Mouse (Mus musculus): ENCODE measurements around the gene Tnnt1. TPM values are rescaled to one million over a fixed set of nuclear protein-coding genes. Genes with fewer than 3 reads are reported as not detected.

Gene Tnnt1
- total RNA-seq (2023), result 7.6 and 10.7 TPM in 2 replicates

DNA sequence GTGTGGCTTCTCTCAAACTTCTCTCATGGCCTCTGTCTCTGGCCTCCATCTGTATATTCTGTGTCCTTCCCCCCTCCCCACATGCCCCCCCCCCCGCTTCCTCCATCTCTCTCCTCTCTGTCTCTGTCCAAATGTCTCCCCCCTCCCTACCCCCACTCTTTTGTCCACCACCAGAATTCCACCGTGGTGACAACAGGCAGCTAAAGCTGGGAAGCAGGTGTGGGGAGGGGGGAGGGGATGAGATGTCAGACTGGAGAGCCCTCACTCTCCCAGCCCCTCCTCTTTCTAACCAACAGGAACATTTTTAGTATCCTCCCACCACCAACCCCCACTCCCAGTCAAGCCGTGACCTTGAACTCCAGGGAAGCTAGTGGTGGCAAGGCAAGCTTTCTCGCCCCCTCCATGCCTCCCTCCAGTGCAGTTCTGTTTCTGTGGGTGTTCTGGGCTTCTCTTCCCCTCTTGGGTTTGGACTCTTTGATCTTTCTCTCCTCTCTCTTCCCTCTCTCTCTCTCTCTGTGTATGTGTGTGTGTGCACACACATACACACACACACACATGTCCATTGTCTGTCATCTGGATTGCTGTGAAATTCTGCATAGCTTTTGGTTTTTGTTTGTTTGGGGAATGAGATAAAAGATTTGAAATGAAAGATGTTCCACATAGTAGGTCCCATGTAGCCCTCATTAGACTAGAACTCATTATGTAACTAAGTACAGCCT is at the start of gene Tnnt1:
TSS of gene Tnnt1 (minus strand) at position 51 of the 719 bp plus-strand sequence.

DNA sequence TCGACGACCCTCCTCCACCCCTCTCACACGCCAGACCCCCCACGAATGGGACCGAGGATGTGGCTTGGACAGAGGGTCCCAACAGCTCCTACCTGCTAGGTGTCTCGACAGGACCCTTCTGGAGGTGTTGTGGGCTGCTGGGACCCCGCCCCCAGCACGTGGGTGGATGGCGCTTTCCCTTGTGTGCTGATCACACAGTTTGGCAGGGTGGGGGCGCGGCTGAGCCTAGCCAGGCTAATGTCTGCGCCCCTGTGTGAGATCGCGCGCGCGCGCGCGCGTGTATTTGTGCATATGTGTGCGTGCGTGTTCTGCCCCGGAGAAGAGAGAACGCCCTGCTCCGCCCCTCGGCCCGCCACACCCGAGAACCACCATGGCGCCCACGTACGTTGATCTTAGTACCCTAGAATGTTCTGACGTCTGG is 31.0 kb upstream of the Tnnt1 start, which contains the start of gene Syt5:
TSS of gene Syt5 (minus strand) at position 321 of the 421 bp plus-strand sequence.

DNA sequence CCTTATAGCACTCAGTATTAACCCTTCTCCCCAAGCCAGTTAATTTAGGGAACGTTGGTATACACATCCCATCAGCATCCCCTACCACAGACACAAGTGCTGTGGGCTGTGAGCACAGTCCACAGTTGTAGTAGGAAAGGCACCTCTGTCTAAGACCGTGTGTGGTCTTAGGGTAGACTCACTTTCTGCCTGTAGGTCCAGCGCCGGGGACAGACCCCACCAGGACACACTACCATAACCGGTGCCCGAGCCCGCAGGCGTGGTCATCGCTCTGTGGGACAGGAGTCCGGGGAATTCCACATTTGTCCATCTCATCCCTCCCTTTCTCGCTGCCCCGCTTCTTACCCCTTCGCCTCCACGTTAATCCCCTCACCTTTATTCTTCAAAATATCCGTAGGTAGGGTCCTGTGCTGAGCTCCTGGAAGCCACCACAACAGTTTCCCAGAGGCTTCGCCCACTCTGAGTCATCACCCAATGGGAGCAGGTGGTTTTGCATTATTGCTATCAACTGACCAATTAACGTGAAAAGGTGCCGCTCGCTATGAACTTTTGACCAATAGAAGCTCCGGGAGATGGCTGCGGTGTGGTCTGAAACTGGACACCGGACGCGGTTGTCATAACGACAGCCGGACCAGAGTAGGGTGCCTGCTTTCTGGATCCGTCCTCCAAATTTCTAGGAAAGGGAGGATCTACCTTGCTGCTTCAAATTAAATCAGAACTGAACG is 16.0 kb upstream of the Tnnt1 start, which contains the start of gene Dnaaf3:
TSS of gene Dnaaf3 (minus strand) at position 449 of the 725 bp plus-strand sequence.

DNA sequence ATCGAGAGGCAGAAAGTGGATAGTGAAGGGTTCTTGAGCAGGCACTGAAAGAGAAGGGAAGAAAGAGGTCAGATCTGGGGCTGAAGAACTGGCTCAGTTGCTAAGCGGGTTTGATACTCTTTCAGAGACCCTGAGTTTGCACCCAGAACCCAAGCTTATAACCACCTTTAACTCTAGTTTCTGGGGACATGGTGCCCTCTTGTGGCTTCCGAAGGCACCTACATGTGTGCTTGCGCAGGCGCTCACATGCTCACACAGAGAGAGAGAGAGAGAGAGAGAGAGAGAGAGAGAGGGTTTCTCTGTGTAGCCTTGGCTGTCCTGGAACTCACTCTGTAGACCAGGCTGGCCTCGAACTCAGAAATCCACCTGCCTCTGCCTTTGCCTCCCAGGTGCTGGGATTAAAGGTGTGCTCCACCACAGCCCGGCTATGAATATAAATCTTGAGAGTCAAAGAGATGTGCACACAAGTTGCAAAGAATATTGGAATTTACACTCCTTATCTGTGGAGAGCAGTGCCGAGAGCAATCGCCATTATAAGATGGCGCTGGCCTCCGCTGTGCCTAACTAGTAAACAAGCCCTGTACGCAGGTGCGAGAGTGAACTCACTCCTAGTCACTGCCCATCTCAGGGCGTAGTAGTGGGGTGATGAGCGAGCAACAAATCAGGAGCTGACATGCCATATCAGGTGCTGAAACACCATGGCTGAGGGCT is 8.2 kb upstream of the Tnnt1 start, which contains the start of gene Tnni3:
TSS of gene Tnni3 (minus strand) at position 18 of the 711 bp plus-strand sequence.

DNA sequence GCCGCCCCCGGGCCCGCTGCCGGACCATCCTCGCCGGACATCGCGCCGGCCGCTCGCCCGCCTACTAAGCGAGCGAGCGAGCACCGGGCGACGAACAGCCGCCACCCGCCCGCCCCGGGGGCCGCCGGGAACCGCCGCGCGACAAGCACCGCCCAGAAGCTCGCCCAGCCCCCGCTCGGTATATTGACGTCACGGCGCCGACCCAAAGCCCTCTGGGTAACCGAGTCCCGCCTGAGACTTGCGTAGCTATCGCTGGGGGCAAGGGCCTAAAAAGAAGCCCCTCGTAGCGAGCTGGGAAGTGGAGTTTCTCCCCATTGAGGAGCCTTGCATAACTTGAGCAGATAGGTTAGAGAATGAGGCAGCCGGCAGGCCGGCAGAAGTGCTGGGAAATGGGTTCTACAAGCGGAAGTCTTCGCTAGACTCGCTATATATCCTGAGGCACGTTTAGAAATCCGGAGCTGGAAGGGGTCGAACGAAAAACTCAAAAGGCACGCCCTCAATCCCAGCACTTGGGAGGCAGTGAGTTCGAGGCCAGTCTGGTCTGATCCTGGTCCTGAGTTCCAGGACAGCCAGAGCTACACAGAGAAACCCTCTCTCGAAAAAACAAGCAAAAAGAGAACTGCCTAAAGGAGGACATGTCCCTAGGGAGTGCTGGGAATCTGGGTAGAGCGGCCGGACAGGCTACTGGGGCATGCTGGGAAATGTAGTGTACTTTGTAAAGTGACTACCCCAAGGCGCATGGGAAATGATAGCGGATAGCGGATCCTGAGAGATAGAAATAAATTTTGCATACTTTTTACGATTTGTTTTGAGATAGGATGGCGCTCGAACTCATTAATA is 14.4 kb downstream of the Tnnt1 start, which contains the start of gene Ppp1r12c:
TSS of gene Ppp1r12c (minus strand) at position 123 of the 840 bp plus-strand sequence.

DNA sequence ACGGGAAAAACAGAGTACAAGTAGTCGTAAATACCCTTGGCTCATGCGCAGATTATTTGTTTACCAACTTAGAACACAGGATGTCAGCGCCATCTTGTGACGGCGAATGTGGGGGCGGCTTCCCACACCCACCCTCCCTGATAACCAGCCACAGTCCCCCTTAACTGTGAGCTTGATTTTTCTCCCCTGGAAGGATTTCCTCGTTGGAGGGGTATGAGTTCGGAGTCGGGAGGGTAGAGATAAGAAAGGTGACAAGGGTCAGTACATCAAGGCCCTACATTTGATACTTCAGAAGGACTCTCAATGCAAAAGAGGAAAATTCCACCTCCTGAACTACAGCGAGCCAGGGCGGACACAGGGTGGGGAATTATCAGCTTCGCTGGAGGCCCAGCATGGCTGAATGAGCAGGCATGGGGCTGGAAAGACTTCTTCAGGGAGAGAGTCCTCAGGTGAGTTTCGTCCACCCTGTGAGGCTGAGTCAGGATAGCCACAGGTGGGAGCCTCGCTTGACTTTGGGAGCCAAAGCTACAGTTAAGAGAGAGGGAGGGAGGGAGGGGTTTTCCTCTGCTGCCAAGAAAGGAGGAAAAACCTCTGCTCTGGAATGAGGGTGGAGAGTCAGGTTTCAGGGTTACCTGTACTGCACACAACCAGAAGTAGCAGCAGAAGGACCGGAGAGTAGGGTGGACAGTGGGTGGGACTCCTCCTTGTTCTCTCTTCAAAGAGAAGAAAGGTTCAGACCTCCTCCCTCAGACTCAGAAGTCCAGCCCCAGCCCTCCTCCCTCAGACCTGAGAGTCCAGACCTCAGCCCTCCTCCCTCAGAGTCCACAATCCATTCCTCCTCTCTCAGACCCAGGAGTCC is 55.4 kb downstream of the Tnnt1 start, which contains the start of gene Eps8l1:
TSS of gene Eps8l1 (plus strand) at position 99 of the 859 bp plus-strand sequence.

Other genes starting within 250 kb of the Tnnt1 start
- gene Ncr1, start 178.7 kb downstream of the Tnnt1 start, total RNA-seq (2023), result not detected in 2 replicates
- gene Gp6, start 118.6 kb downstream of the Tnnt1 start, total RNA-seq (2023), result 0.19 and 0.43 TPM in 2 replicates
- 1.8 and 3.3 TPM in 2 replicates for gene Rdh13, start 70.7 kb downstream of the Tnnt1 start, total RNA-seq (2023)
- 2.8 and 9.7 TPM in 2 replicates for gene Eps8l1, start 55.7 kb downstream of the Tnnt1 start, total RNA-seq (2023)
- 249 and 345 TPM in 2 replicates for gene Ppp1r12c, start 14.7 kb downstream of the Tnnt1 start, total RNA-seq (2023)
- 1.1 TPM in 1 of 2 replicates, not detected in the other for gene Tnni3, start 7.8 kb upstream of the Tnnt1 start, total RNA-seq (2023)
- 0.23 and 0.28 TPM in 2 replicates for gene Dnaaf3, start 16.1 kb upstream of the Tnnt1 start, total RNA-seq (2023)
- gene Syt5, start 31.2 kb upstream of the Tnnt1 start, total RNA-seq (2023), result not detected in 2 replicates
- 0.18 TPM in 1 of 2 replicates, not detected in the other for gene Ptprh, start 87.7 kb upstream of the Tnnt1 start, total RNA-seq (2023)
- 19.8 and 28.6 TPM in 2 replicates for gene Tmem86b, start 115.0 kb upstream of the Tnnt1 start, total RNA-seq (2023)
- 161 and 201 TPM in 2 replicates for gene Ppp6r1, start 142.6 kb upstream of the Tnnt1 start, total RNA-seq (2023)
- 14.1 and 21.6 TPM in 2 replicates for gene Hspbp1, start 168.7 kb upstream of the Tnnt1 start, total RNA-seq (2023)
- gene Brsk1, start 174.2 kb upstream of the Tnnt1 start, total RNA-seq (2023), result not detected in 2 replicates
- 8.8 and 12.9 TPM in 2 replicates for gene Tmem150b, start 208.9 kb upstream of the Tnnt1 start, total RNA-seq (2023)
- gene Kmt5c, start 223.7 kb upstream of the Tnnt1 start, total RNA-seq (2023), result 70.4 and 103 TPM in 2 replicates
- gene Cox6b2, start 236.7 kb upstream of the Tnnt1 start, total RNA-seq (2023), result 11.2 and 13.4 TPM in 2 replicates